Mouse (Mus musculus): Measurements from ENCODE around the gene Cyb5r2. TPM values are rescaled to one million over a fixed set of nuclear protein-coding genes. Genes with fewer than 3 reads are reported as not detected.

Cyb5r2 gene
- 1.1 TPM in 2 replicates for polyA plus RNA-seq (2014; fragmentation: Nextera tagmentation; extraction: Ambion mirVana)

- Histone ChIP-seq H3K9me3 (ENCODE audit: control insufficient read depth, low read length) (no peaks in the 10 kb centered on the region), H3K36me3 (ENCODE audit: control insufficient read depth, insufficient read depth, low read length) (no peaks in the 10 kb centered on the region), H3K9ac (ENCODE audit: low read length) (no peak within 1 kb of the TSS; the same call in 1 of the 2 replicates), H3K27ac (replicated peaks in 1 of 2; ENCODE audit: control insufficient read depth in 1 of 2, insufficient read depth in 1 of 2, low read depth in 2 of 2, low read length in 2 of 2) (no peak within 1 kb of the TSS), H3K4me2 (ENCODE audit: low read length) (peak within 1 kb of the TSS; percentile 63), H3K27me3 (ENCODE audit: control insufficient read depth, insufficient read depth, low read length) (no peaks in the 10 kb centered on the region), H3K4me3 (ENCODE audit: control insufficient read depth in 1 of 2, insufficient read depth in 1 of 2, low read depth in 1 of 2, low read length in 2 of 2) (peak within 1 kb of the TSS; percentile 17 to 22; a peak in 3 of 4 replicates), H3K4me1 (ENCODE audit: control insufficient read depth in 2 of 2, insufficient read depth in 2 of 2, low read length in 2 of 2) (peaks cover 11% of the 10 kb centered on the region in 2 experiments; a peak in 3 of 4 replicates)
- no peak; the same call in 1 of the 2 replicates for ATAC-seq (ENCODE audit: insufficient number of reproducible peaks, insufficient read depth, low FRiP score, low read depth)
- 10% methylated on average over 23 of the region's 23 CpGs for WGBS
Observed at GRCm38 (mm10) chr7:107757308-107758151, at the start of gene Cyb5r2. Cyb5r2 (minus strand) TSS chr7:107758032.

DNA sequence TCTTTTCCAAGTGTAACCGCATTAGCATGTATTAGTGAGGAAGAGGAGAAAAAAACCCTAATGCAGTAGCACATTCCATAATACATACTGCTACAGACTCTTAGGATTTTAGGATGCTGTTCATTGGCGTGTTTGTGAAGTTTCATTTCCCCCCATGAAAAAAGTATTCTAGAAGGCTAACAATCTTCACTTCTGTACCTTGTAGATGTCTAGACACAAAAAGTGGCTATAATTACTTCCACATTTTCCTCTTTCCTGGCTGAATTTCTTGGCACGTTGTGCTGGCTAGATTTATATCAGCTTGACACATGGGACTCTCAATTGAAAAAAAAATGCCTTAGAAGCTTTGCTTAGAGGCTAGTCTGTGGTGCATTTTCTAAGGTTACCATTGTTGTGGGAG is 44.3 kb upstream of the Cyb5r2 start:
- no peak overlapping the region for H3K4me2 ChIP-seq (ENCODE audit: low read length)
- H3K4me3 ChIP-seq (ENCODE audit: control insufficient read depth in 1 of 2, insufficient read depth in 1 of 2, low read depth in 1 of 2, low read length in 2 of 2), result no peak overlapping the region
- H3K27ac ChIP-seq (replicated peaks in 1 of 2; ENCODE audit: control insufficient read depth in 1 of 2, insufficient read depth in 1 of 2, low read depth in 2 of 2, low read length in 2 of 2), result no peak overlapping the region
- ATAC-seq (ENCODE audit: insufficient number of reproducible peaks, insufficient read depth, low FRiP score, low read depth), result no peak
- 59% methylated on average over 3 of the region's 3 CpGs for WGBS
- no peaks in the 10 kb centered on the region for H3K27me3 ChIP-seq (ENCODE audit: control insufficient read depth, insufficient read depth, low read length)
- H3K9ac ChIP-seq (ENCODE audit: low read length), result no peak overlapping the region
- no peaks in the 10 kb centered on the region for H3K4me1 ChIP-seq (ENCODE audit: control insufficient read depth in 2 of 2, insufficient read depth in 2 of 2, low read length in 2 of 2)
- H3K9me3 ChIP-seq (ENCODE audit: control insufficient read depth, low read length), result no peaks in the 10 kb centered on the region
- no peaks in the 10 kb centered on the region for H3K36me3 ChIP-seq (ENCODE audit: control insufficient read depth, insufficient read depth, low read length)

DNA sequence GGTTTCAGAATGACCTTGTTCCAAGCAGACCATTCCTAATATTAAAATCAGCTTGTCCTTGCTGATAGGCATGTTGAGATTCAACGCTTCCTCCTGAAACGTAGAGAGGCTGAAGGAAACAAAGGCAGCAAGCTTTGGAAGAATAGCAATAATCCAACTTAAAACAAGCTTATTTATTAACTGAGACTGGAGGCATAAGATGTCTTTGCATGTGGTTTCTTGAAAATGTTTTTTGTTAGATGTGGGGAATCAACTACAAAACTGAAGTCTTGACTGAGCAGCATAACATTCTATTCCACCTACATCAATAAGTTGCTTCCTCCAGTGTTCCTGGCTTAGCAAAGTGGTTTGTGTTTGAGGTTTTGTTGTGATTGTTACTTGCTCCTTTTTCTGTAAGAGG is 43.3 kb upstream of the Cyb5r2 start, which contains the start of gene Ovch2:
Gene Ovch2 (minus strand): TSS at position 101 of the 400 bp plus-strand sequence.
- Histone ChIP-seq H3K27me3 (ENCODE audit: control insufficient read depth, insufficient read depth, low read length) (no peaks in the 10 kb centered on the region), H3K9ac (ENCODE audit: low read length) (no peak within 1 kb of the TSS), H3K4me3 (ENCODE audit: control insufficient read depth in 1 of 2, insufficient read depth in 1 of 2, low read depth in 1 of 2, low read length in 2 of 2) (no peak within 1 kb of the TSS), H3K36me3 (ENCODE audit: control insufficient read depth, insufficient read depth, low read length) (no peaks in the 10 kb centered on the region), H3K4me2 (ENCODE audit: low read length) (no peak within 1 kb of the TSS), H3K4me1 (ENCODE audit: control insufficient read depth in 2 of 2, insufficient read depth in 2 of 2, low read length in 2 of 2) (no peaks in the 10 kb centered on the region), H3K27ac (replicated peaks in 1 of 2; ENCODE audit: control insufficient read depth in 1 of 2, insufficient read depth in 1 of 2, low read depth in 2 of 2, low read length in 2 of 2) (no peak within 1 kb of the TSS), H3K9me3 (ENCODE audit: control insufficient read depth, low read length) (no peaks in the 10 kb centered on the region)
- WGBS, result 82% methylated on average over 2 of the region's 2 CpGs
- ATAC-seq (ENCODE audit: insufficient number of reproducible peaks, insufficient read depth, low FRiP score, low read depth), result no peak

DNA sequence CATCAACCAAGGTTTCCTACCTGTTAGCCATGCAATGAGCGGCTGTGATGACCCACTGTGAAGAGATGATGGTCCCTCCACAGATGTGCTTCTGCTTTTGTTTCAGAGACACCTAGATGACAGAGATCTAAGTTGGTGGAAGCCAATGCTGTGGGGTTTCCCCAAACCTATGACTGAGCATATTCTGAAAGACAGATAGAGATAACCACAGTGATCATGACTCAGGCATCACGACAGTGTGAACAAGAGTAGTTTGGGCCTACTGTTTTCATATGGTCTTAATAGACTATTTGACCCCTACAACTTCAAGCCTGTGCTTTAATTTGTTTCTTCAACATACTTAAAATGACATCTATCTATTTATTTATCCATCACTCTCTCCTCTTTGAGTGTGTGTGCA is 38.7 kb upstream of the Cyb5r2 start:
- Histone ChIP-seq H3K4me2 (ENCODE audit: low read length) (no peak overlapping the region), H3K9ac (ENCODE audit: low read length) (no peak overlapping the region), H3K27ac (replicated peaks in 1 of 2; ENCODE audit: control insufficient read depth in 1 of 2, insufficient read depth in 1 of 2, low read depth in 2 of 2, low read length in 2 of 2) (no peak overlapping the region), H3K36me3 (ENCODE audit: control insufficient read depth, insufficient read depth, low read length) (no peaks in the 10 kb centered on the region), H3K4me3 (ENCODE audit: control insufficient read depth in 1 of 2, insufficient read depth in 1 of 2, low read depth in 1 of 2, low read length in 2 of 2) (no peak overlapping the region), H3K4me1 (ENCODE audit: control insufficient read depth in 2 of 2, insufficient read depth in 2 of 2, low read length in 2 of 2) (no peaks in the 10 kb centered on the region), H3K9me3 (ENCODE audit: control insufficient read depth, low read length) (no peaks in the 10 kb centered on the region), H3K27me3 (ENCODE audit: control insufficient read depth, insufficient read depth, low read length) (no peaks in the 10 kb centered on the region)
- 80% methylated on average over 2 of the region's 2 CpGs for WGBS
- ATAC-seq (ENCODE audit: insufficient number of reproducible peaks, insufficient read depth, low FRiP score, low read depth), result no peak

DNA sequence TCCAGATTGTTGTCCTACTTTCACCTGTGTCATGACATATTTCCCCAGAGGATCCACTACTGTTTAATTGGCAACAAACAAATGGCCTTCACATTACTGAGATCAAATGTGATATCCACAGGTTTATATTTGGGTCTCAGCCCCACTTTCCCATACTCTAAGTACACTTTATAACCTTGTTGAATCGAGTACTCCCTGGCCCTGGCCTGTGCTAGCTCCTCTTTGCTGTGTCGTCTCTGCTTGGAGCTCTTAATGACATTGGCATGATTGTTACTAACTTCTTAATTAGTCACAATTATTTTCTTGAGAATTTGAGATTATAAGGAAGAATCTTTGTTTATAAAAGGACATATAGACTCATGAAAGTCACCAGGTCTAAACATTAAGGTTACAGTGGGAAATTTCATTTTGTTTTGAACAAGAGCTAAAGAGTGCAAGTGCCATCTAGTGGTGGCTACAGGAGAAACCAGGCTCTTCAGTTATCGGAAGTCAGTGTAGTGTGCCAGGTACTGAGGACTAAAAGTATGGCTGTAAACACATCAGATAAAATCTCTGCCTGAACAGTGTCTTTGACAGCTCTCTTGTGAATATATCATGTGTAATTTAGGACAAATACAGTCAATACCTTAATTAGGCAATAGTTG is 30.3 kb upstream of the Cyb5r2 start:
- 64% methylated on average over 3 of the region's 3 CpGs for WGBS
- Histone ChIP-seq H3K4me2 (ENCODE audit: low read length) (no peak overlapping the region), H3K36me3 (ENCODE audit: control insufficient read depth, insufficient read depth, low read length) (no peaks in the 10 kb centered on the region), H3K4me3 (ENCODE audit: control insufficient read depth in 1 of 2, insufficient read depth in 1 of 2, low read depth in 1 of 2, low read length in 2 of 2) (no peak overlapping the region), H3K4me1 (ENCODE audit: control insufficient read depth in 2 of 2, insufficient read depth in 2 of 2, low read length in 2 of 2) (no peaks in the 10 kb centered on the region), H3K27me3 (ENCODE audit: control insufficient read depth, insufficient read depth, low read length) (no peaks in the 10 kb centered on the region), H3K27ac (replicated peaks in 1 of 2; ENCODE audit: control insufficient read depth in 1 of 2, insufficient read depth in 1 of 2, low read depth in 2 of 2, low read length in 2 of 2) (no peak overlapping the region), H3K9me3 (ENCODE audit: control insufficient read depth, low read length) (no peaks in the 10 kb centered on the region), H3K9ac (ENCODE audit: low read length) (no peak overlapping the region)
- no peak for ATAC-seq (ENCODE audit: insufficient number of reproducible peaks, insufficient read depth, low FRiP score, low read depth)

DNA sequence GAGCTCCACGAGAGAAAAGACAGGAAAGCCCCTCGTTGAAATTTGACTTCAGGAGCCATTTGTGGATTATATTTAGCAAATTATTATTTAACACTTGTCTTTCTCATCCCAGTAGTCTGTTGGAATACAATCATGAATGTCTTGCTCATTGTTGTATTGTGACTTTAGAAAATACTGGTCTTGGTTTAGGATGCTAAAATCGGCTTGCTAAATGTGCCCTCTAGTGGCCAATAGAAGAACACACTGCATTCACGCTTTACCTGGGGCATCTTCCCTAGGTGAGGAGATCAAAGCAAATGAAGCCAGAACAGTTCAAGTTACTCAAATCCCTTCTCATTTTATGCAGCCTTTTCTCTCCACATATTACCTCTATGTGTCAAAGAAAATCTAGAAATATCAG is 21.8 kb upstream of the Cyb5r2 start:
- Histone ChIP-seq H3K9me3 (ENCODE audit: control insufficient read depth, low read length) (no peaks in the 10 kb centered on the region), H3K27me3 (ENCODE audit: control insufficient read depth, insufficient read depth, low read length) (no peaks in the 10 kb centered on the region), H3K4me3 (ENCODE audit: control insufficient read depth in 1 of 2, insufficient read depth in 1 of 2, low read depth in 1 of 2, low read length in 2 of 2) (no peak overlapping the region), H3K9ac (ENCODE audit: low read length) (no peak overlapping the region), H3K27ac (replicated peaks in 1 of 2; ENCODE audit: control insufficient read depth in 1 of 2, insufficient read depth in 1 of 2, low read depth in 2 of 2, low read length in 2 of 2) (no peak overlapping the region), H3K4me1 (ENCODE audit: control insufficient read depth in 2 of 2, insufficient read depth in 2 of 2, low read length in 2 of 2) (no peaks in the 10 kb centered on the region), H3K36me3 (ENCODE audit: control insufficient read depth, insufficient read depth, low read length) (no peaks in the 10 kb centered on the region), H3K4me2 (ENCODE audit: low read length) (no peak overlapping the region)
- no peak for ATAC-seq (ENCODE audit: insufficient number of reproducible peaks, insufficient read depth, low FRiP score, low read depth)
- 41% methylated on average over 4 of the region's 4 CpGs for WGBS

- ATAC-seq (ENCODE audit: insufficient number of reproducible peaks, insufficient read depth, low FRiP score, low read depth), result no peak
- no peak overlapping the region for H3K4me2 ChIP-seq (ENCODE audit: low read length)
Observed at GRCm38 (mm10) chr7:107778216-107778615, 20.4 kb upstream of the Cyb5r2 start.

More at GRCm38 (mm10) chr7:107778216-107778615, 20.4 kb upstream of the Cyb5r2 start:
- WGBS, result 56% methylated on average over 1 of the region's 1 CpGs
- H3K4me3 ChIP-seq (ENCODE audit: control insufficient read depth in 1 of 2, insufficient read depth in 1 of 2, low read depth in 1 of 2, low read length in 2 of 2), result no peak overlapping the region
- no peaks in the 10 kb centered on the region for H3K9me3 ChIP-seq (ENCODE audit: control insufficient read depth, low read length)
- H3K27me3 ChIP-seq (ENCODE audit: control insufficient read depth, insufficient read depth, low read length), result no peaks in the 10 kb centered on the region
- no peak overlapping the region for H3K27ac ChIP-seq (replicated peaks in 1 of 2; ENCODE audit: control insufficient read depth in 1 of 2, insufficient read depth in 1 of 2, low read depth in 2 of 2, low read length in 2 of 2)
- no peaks in the 10 kb centered on the region for H3K36me3 ChIP-seq (ENCODE audit: control insufficient read depth, insufficient read depth, low read length)
- no peak overlapping the region for H3K9ac ChIP-seq (ENCODE audit: low read length)
- H3K4me1 ChIP-seq (ENCODE audit: control insufficient read depth in 2 of 2, insufficient read depth in 2 of 2, low read length in 2 of 2), result no peaks in the 10 kb centered on the region

All from heart, embryonic 14.5 days (tissue).